24 mouse cellular contexts compared by ENCODE assay signal in genomic region chr11:19333908-19334487, GRCm38 (mm10).
"Had no signal": no experiment of that assay in that cellular context is flagged by ENCODE, and none has a peak within 500 bp of the region (broad histone marks: within the 10 kb centered on the region; RNA-seq: fewer than 3 reads in every experiment).

No protein-coding gene starts in this region.

- H3K4me1 ChIP-seq: heart, embryonic 13.5 days; heart, embryonic 15.5 days; hindbrain, embryonic 13.5 days; hindbrain, embryonic 15.5 days; kidney, embryonic 15.5 days; limb, embryonic 13.5 days; limb, embryonic 15.5 days had no signal

- H3K4me2 ChIP-seq: heart, embryonic 11.5 days; heart, embryonic 13.5 days; heart, embryonic 15.5 days; hindbrain, embryonic 13.5 days; hindbrain, embryonic 15.5 days; kidney, embryonic 15.5 days; limb, embryonic 13.5 days; limb, embryonic 15.5 days had no signal

- H3K27ac ChIP-seq: heart, adult 2 months; heart, embryonic 13.5 days; heart, embryonic 15.5 days; hindbrain, embryonic 13.5 days; hindbrain, embryonic 15.5 days; hindbrain, postnatal 0 days; kidney, embryonic 15.5 days; kidney, postnatal 0 days; limb, embryonic 13.5 days; limb, embryonic 15.5 days had no signal

- H3K4me3 ChIP-seq: heart, adult 2 months; heart, embryonic 13.5 days; heart, embryonic 15.5 days; hindbrain, embryonic 13.5 days; hindbrain, embryonic 15.5 days; kidney, embryonic 15.5 days; limb, embryonic 13.5 days; limb, embryonic 15.5 days had no signal

- H3K9me3 ChIP-seq: heart, embryonic 13.5 days; heart, embryonic 15.5 days; hindbrain, embryonic 13.5 days; hindbrain, embryonic 15.5 days; kidney, embryonic 15.5 days; limb, embryonic 13.5 days; limb, embryonic 15.5 days had no signal

- H3K36me3 ChIP-seq: heart, embryonic 13.5 days; heart, embryonic 15.5 days; hindbrain, embryonic 13.5 days; hindbrain, embryonic 15.5 days; kidney, embryonic 15.5 days; limb, embryonic 13.5 days; limb, embryonic 15.5 days had no signal

- H3K27me3 ChIP-seq: heart, embryonic 13.5 days; heart, embryonic 15.5 days; hindbrain, embryonic 13.5 days; hindbrain, embryonic 15.5 days; kidney, embryonic 15.5 days; limb, embryonic 13.5 days; limb, embryonic 15.5 days had no signal

- ATAC-seq: hindbrain, postnatal 0 days; intestine, embryonic 16.5 days had no signal

- DNase-seq: gastrocnemius, postnatal 14 days; gastrocnemius, postnatal 36 days; heart, adult 2 months; heart, postnatal 14 days; heart, postnatal 36 days; kidney, adult 11 months; kidney, adult 2 months; kidney, adult 9 months; kidney, postnatal 14 days; kidney, postnatal 36 days; layer of hippocampus, adult 9-11 months; layer of hippocampus, postnatal 36 days; left cerebral cortex, postnatal 4 days had no signal

- H3K9ac ChIP-seq: heart, embryonic 13.5 days; heart, embryonic 15.5 days; hindbrain, embryonic 13.5 days; hindbrain, embryonic 15.5 days; kidney, embryonic 15.5 days; limb, embryonic 13.5 days; limb, embryonic 15.5 days had no signal
